Mouse (Mus musculus): ENCODE data around the gene Chd9. TPM values are rescaled to one million over a fixed set of nuclear protein-coding genes. Genes with fewer than 3 reads are reported as not detected.
"Not testable (repeated sequence)": the region's sequence is repeated elsewhere in the genome, so short reads cannot be mapped to it uniquely, and the experiment has no call there.

Chd9 gene
- polyA plus RNA-seq, 1 experiment from 2014 or later, result 103 TPM

GRCm38 (mm10) chr8:90907848-90908551 is 79.8 kb downstream of the Chd9 start:
- WGBS, result under 1% methylated on average over 81 of the region's 89 CpGs
- peak overlapping the region; percentile 79 for H3K27ac ChIP-seq
- no peaks in the 10 kb centered on the region for H3K36me3 ChIP-seq (replicated peaks; ENCODE audit: control insufficient read depth, insufficient read depth)
- ATAC-seq (ENCODE audit: low FRiP score) (peak; percentile 97), DNase-seq (ENCODE audit: low spot score) (peak; percentile 81)
- peak overlapping the region; percentile 84 for H3K9ac ChIP-seq
- peak overlapping the region; percentile 96 for H3K4me2 ChIP-seq (replicated peaks)
- no peaks in the 10 kb centered on the region for H3K27me3 ChIP-seq (ENCODE audit: control insufficient read depth, insufficient read depth, low read length)
- H3K4me1 ChIP-seq (replicated peaks; ENCODE audit: control insufficient read depth, insufficient read depth, low read length), result 0 out of 2 replicates have a peak, but pooled peaks cover 11% of the 10 kb centered on the region
- peak overlapping the region; percentile 86 for H3K4me3 ChIP-seq (replicated peaks; ENCODE audit: low read length)
- H3K9me3 ChIP-seq (ENCODE audit: control insufficient read depth, low read length), result no peaks in the 10 kb centered on the region

- under 1% methylated on average over 71 of the region's 89 CpGs for WGBS
Measured at GRCm38 (mm10) chr8:90908580-90909471, 80.7 kb downstream of the Chd9 start.

DNA sequence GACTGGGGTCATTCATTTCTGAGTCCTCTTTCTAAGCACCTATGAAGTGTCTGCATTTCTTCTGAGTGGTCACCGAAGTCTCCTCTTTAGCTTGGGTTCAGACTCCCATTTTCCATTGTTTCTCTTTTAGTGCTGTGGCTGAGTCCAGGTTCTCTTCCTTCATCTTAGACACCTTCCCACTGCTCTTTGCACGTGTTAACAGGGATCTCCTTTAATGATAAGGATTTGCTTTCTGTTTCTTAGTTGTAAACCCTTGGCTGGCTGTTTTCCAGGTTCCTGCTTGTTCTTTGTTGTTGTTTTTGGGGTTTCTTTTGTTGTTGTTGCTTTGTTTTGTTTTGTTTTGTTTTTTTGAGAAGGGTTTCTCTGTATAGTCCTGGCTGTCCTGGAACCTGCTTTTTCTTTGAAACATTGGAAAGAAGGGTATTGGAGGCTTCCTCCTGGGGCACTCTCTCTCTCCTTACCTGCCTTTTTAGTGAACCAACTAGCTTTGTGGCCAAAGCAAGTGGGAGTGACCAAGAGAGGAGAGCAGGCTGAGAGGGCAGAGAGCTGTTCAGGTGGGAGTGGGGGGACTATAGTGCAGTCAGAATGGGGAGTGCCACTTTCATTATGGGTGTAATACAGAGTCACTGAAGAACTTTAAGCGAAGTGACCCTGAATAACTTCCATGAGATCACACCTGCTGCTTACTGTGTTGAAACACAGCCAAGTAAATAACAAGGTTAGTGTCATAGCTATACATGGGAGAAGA is 95.2 kb downstream of the Chd9 start:
- no peak overlapping the region for H3K4me2 ChIP-seq (replicated peaks)
- no peak for ATAC-seq (ENCODE audit: low FRiP score)
- no peaks in the 10 kb centered on the region for H3K9me3 ChIP-seq (ENCODE audit: control insufficient read depth, low read length)
- H3K4me1 ChIP-seq (replicated peaks; ENCODE audit: control insufficient read depth, insufficient read depth, low read length), result no peaks in the 10 kb centered on the region
- H3K27ac ChIP-seq, result no peak overlapping the region
- H3K9ac ChIP-seq, result no peak overlapping the region
- H3K4me3 ChIP-seq (replicated peaks; ENCODE audit: low read length), result no peak overlapping the region
- DNase-seq (ENCODE audit: low spot score), result no peak
- no peaks in the 10 kb centered on the region for H3K27me3 ChIP-seq (ENCODE audit: control insufficient read depth, insufficient read depth, low read length)
- H3K36me3 ChIP-seq (replicated peaks; ENCODE audit: control insufficient read depth, insufficient read depth), result no peaks in the 10 kb centered on the region
- WGBS, result 82% methylated on average over 3 of the region's 3 CpGs

More at GRCm38 (mm10) chr8:90908580-90909471, 80.7 kb downstream of the Chd9 start:
- Histone ChIP-seq H3K4me1 (replicated peaks; ENCODE audit: control insufficient read depth, insufficient read depth, low read length) (0 out of 2 replicates have a peak, but pooled peaks cover 11% of the 10 kb centered on the region), H3K9ac (peak overlapping the region; percentile 84), H3K27me3 (ENCODE audit: control insufficient read depth, insufficient read depth, low read length) (no peaks in the 10 kb centered on the region), H3K4me3 (replicated peaks; ENCODE audit: low read length) (peak overlapping the region; percentile 86), H3K27ac (peak overlapping the region; percentile 79), H3K4me2 (replicated peaks) (peak overlapping the region; percentile 96), H3K36me3 (replicated peaks; ENCODE audit: control insufficient read depth, insufficient read depth) (no peaks in the 10 kb centered on the region), H3K9me3 (ENCODE audit: control insufficient read depth, low read length) (no peaks in the 10 kb centered on the region)
- ATAC-seq (ENCODE audit: low FRiP score) (peak; percentile 62), DNase-seq (ENCODE audit: low spot score) (peak; percentile 27)

GRCm38 (mm10) chr8:90928412-90928811 is 100.3 kb downstream of the Chd9 start:
- H3K9me3 ChIP-seq (ENCODE audit: control insufficient read depth, low read length), result no peaks in the 10 kb centered on the region
- H3K4me2 ChIP-seq (replicated peaks), result no peak overlapping the region
- H3K9ac ChIP-seq, result no peak overlapping the region
- peaks cover 9% of the 10 kb centered on the region for H3K36me3 ChIP-seq (replicated peaks; ENCODE audit: control insufficient read depth, insufficient read depth)
- ATAC-seq (ENCODE audit: low FRiP score), result no peak
- H3K4me1 ChIP-seq (replicated peaks; ENCODE audit: control insufficient read depth, insufficient read depth, low read length), result no peaks in the 10 kb centered on the region
- no peak overlapping the region for H3K4me3 ChIP-seq (replicated peaks; ENCODE audit: low read length)
- no peaks in the 10 kb centered on the region for H3K27me3 ChIP-seq (ENCODE audit: control insufficient read depth, insufficient read depth, low read length)
- 76% methylated on average over 1 of the region's 1 CpGs for WGBS
- no peak overlapping the region for H3K27ac ChIP-seq
- DNase-seq (ENCODE audit: low spot score), result no peak

GRCm38 (mm10) chr8:90930125-90930524 is 102.0 kb downstream of the Chd9 start:
- H3K36me3 ChIP-seq (replicated peaks; ENCODE audit: control insufficient read depth, insufficient read depth), result peaks cover 11% of the 10 kb centered on the region
- not testable (repeated sequence) for ATAC-seq (ENCODE audit: low FRiP score); H3K4me3 ChIP-seq (replicated peaks; ENCODE audit: low read length); H3K4me1 ChIP-seq (replicated peaks; ENCODE audit: control insufficient read depth, insufficient read depth, low read length); H3K27ac ChIP-seq; H3K9ac ChIP-seq; H3K4me2 ChIP-seq (replicated peaks); H3K27me3 ChIP-seq (ENCODE audit: control insufficient read depth, insufficient read depth, low read length); DNase-seq (ENCODE audit: low spot score); H3K9me3 ChIP-seq (ENCODE audit: control insufficient read depth, low read length)

- ATAC-seq (ENCODE audit: low FRiP score) (no peak), DNase-seq (ENCODE audit: low spot score) (no peak)
- Histone ChIP-seq H3K27ac (no peak overlapping the region), H3K36me3 (replicated peaks; ENCODE audit: control insufficient read depth, insufficient read depth) (peaks cover 11% of the 10 kb centered on the region), H3K9ac (no peak overlapping the region), H3K4me2 (replicated peaks) (no peak overlapping the region), H3K4me1 (replicated peaks; ENCODE audit: control insufficient read depth, insufficient read depth, low read length) (no peaks in the 10 kb centered on the region), H3K27me3 (ENCODE audit: control insufficient read depth, insufficient read depth, low read length) (no peaks in the 10 kb centered on the region), H3K4me3 (replicated peaks; ENCODE audit: low read length) (no peak overlapping the region), H3K9me3 (ENCODE audit: control insufficient read depth, low read length) (no peaks in the 10 kb centered on the region)
- 59% methylated on average over 11 of the region's 11 CpGs for WGBS
Measured at GRCm38 (mm10) chr8:90932934-90933333, 104.8 kb downstream of the Chd9 start.

DNA sequence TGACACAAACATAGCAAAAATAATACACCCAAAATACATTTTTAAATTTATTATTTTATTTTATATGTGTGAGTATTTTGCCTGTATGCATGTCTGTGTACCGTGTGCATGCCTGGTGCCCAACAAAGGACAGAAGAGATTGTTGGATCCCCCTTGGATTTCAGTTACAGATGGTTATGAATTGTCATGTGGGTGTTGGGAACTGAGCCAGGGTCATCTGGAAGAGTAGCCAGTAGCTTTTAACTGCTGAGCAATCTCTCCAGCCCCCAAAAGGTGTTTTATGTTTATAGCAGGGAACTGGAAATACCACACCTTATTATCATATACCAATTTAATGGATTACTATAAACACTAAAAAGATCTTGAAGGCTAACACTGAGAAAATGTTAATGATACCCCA is 106.6 kb downstream of the Chd9 start:
- H3K27me3 ChIP-seq (ENCODE audit: control insufficient read depth, insufficient read depth, low read length), result no peaks in the 10 kb centered on the region
- no peak overlapping the region for H3K9ac ChIP-seq
- H3K27ac ChIP-seq, result no peak overlapping the region
- H3K4me2 ChIP-seq (replicated peaks), result no peak overlapping the region
- H3K36me3 ChIP-seq (replicated peaks; ENCODE audit: control insufficient read depth, insufficient read depth), result peaks cover 11% of the 10 kb centered on the region
- WGBS, result 73% methylated on average over 1 of the region's 1 CpGs
- ATAC-seq (ENCODE audit: low FRiP score) (no peak), DNase-seq (ENCODE audit: low spot score) (no peak)
- no peaks in the 10 kb centered on the region for H3K9me3 ChIP-seq (ENCODE audit: control insufficient read depth, low read length)
- H3K4me1 ChIP-seq (replicated peaks; ENCODE audit: control insufficient read depth, insufficient read depth, low read length), result no peaks in the 10 kb centered on the region
- H3K4me3 ChIP-seq (replicated peaks; ENCODE audit: low read length), result no peak overlapping the region

DNA sequence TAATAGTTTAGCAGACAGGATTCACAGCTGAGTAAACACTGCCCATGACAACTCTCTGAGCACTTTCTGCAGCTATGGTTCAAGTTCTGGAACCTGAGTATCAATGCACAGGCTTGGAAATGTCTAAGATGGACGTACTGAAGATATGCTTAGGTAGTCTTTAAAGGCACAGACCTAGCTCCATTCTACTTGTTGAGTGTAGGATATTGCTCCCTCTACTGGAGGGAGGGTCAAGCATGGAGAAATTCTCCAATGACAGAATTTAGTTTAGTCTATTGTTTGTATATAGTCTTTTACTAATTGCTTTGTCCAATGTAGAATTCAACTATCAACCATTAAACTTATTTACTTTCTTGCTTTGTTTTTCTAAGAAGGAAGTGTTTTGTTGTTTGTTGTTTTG is 108.7 kb downstream of the Chd9 start:
- 50% methylated on average over 1 of the region's 1 CpGs for WGBS
- Histone ChIP-seq H3K27ac (no peak overlapping the region), H3K4me3 (replicated peaks; ENCODE audit: low read length) (no peak overlapping the region), H3K9ac (no peak overlapping the region), H3K4me2 (replicated peaks) (no peak overlapping the region), H3K4me1 (replicated peaks; ENCODE audit: control insufficient read depth, insufficient read depth, low read length) (no peaks in the 10 kb centered on the region), H3K36me3 (replicated peaks; ENCODE audit: control insufficient read depth, insufficient read depth) (peaks cover 11% of the 10 kb centered on the region), H3K9me3 (ENCODE audit: control insufficient read depth, low read length) (no peaks in the 10 kb centered on the region), H3K27me3 (ENCODE audit: control insufficient read depth, insufficient read depth, low read length) (no peaks in the 10 kb centered on the region)
- DNase-seq (ENCODE audit: low spot score) (no peak), ATAC-seq (ENCODE audit: low FRiP score) (no peak)
